Mouse (Mus musculus): ENCODE results near the gene Gstt2. TPM values are rescaled to one million over a fixed set of nuclear protein-coding genes. Genes with fewer than 3 reads are reported as not detected.

The Gstt2 gene
- polyA plus RNA-seq, 1 experiment from 2014 or later = 39.2 TPM

DNA sequence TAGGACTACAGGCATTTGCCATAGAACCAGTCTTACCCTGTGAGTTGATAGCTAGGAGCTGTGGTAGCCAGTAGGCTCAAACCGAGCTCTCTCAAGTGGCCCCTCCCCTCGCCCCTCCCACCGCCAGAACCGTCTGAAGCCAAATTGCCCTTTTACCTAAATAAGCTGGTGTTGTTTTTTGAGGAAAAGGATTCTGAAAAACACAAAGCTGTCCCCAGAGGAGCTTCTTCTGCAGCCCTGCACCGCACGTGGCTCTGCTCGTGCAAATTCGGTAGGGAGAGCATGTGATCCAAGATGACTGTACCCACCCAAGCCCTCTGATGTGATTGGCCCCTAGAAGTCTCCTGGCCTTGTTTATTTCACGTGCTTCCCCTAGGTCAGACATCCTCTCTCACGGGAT is 1.9 kb downstream of the Gstt2 start:
- H3K9ac ChIP-seq = peak overlapping the region; percentile 79
- peak overlapping the region; percentile 80 for H3K4me2 ChIP-seq
- no peaks in the 10 kb centered on the region for H3K9me3 ChIP-seq (replicated peaks)
- peaks cover 21% of the 10 kb centered on the region for H3K27me3 ChIP-seq
- ATAC-seq (ENCODE audit: low read depth) (peak; percentile 63), DNase-seq (peak; percentile 61)
- H3K27ac ChIP-seq = peak overlapping the region; percentile 86
- peaks cover 60% of the 10 kb centered on the region for H3K4me1 ChIP-seq (replicated peaks)
- peak overlapping the region; percentile 67 for H3K4me3 ChIP-seq (replicated peaks)
- no peaks in the 10 kb centered on the region for H3K36me3 ChIP-seq
- WGBS (ENCODE audit: insufficient replicate concordance) = 1% methylated on average over 10 of the region's 10 CpGs

GRCm38 (mm10) chr10:75834721-75835120 is 2.5 kb downstream of the Gstt2 start:
- H3K27ac ChIP-seq = peak overlapping the region; percentile 86
- no peaks in the 10 kb centered on the region for H3K36me3 ChIP-seq
- H3K9ac ChIP-seq = peak overlapping the region; percentile 79
- DNase-seq (no peak), ATAC-seq (ENCODE audit: low read depth) (no peak)
- H3K27me3 ChIP-seq = peaks cover 21% of the 10 kb centered on the region
- H3K4me2 ChIP-seq = peak overlapping the region; percentile 80
- peak overlapping the region; percentile 67 for H3K4me3 ChIP-seq (replicated peaks)
- peaks cover 60% of the 10 kb centered on the region for H3K4me1 ChIP-seq (replicated peaks)
- 4% methylated on average over 9 of the region's 9 CpGs for WGBS (ENCODE audit: insufficient replicate concordance)
- H3K9me3 ChIP-seq (replicated peaks) = no peaks in the 10 kb centered on the region

DNA sequence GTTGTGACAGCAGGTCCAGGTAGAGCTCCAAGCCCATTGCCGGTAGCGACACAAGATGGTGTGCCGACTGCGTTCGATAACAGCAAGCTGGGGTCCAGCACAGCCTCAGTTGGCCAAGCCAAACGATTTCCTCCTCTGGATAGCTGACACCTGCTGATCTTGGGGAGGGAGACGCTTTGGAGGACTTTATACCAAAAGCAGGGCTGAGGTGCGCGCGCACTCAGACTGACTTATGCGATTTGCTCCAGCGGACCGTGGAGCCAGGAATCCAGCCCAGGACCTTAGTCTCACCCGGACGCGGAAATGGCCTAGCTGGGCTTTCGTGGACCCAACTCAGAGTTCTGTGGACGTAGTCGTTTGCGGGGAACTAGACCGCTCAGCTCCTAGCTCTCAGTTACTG is 3.0 kb downstream of the Gstt2 start:
- peak; percentile 11; the same call in 1 of the 2 replicates for ATAC-seq (ENCODE audit: low read depth)
- H3K4me1 ChIP-seq (replicated peaks) = peaks cover 60% of the 10 kb centered on the region
- peak overlapping the region; percentile 67 for H3K4me3 ChIP-seq (replicated peaks)
- H3K4me2 ChIP-seq = peak overlapping the region; percentile 80
- peak overlapping the region; percentile 86 for H3K27ac ChIP-seq
- WGBS (ENCODE audit: insufficient replicate concordance) = 1% methylated on average over 21 of the region's 21 CpGs
- H3K9ac ChIP-seq = peak overlapping the region; percentile 79
- peak; percentile 63 for DNase-seq
- no peaks in the 10 kb centered on the region for H3K9me3 ChIP-seq (replicated peaks)
- peaks cover 21% of the 10 kb centered on the region for H3K27me3 ChIP-seq
- no peaks in the 10 kb centered on the region for H3K36me3 ChIP-seq

DNA sequence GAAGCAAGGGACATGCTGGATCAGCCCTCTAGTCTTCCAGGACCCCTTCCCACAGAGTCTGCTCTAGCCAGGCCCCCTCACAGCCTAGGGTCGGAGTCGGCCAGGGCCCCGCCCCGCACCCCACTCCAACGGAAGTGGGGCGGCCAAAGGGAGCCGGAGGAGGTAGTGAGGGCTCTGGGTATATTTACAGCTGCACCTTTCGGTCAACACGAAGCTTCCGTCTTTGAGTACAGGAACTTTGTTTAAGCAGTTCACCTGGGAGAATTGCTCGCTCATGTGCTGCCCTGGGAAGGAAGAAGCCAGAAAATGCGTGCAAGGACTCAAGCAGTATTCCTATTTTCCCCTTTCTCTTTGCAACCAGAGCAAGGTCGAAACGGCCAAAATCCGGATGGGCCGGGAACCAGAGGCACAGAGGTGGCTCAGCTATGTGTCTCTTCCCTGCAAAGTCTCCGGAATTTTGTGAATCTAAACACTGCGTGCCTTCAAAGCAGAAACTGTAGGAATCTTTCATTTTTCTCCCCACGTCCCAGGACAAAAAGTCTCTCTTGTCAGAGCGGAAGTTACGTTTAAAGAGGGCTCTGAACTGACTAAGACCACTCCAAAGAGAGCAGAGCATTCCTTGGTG is 3.7 kb downstream of the Gstt2 start:
- WGBS (ENCODE audit: insufficient replicate concordance) = 12% methylated on average over 21 of the region's 21 CpGs
- ATAC-seq (ENCODE audit: low read depth) (no peak), DNase-seq (no peak)
- peaks cover 58% of the 10 kb centered on the region for H3K4me1 ChIP-seq (replicated peaks)
- peaks cover 21% of the 10 kb centered on the region for H3K27me3 ChIP-seq
- H3K9ac ChIP-seq = peak overlapping the region; percentile 79
- peak overlapping the region; percentile 86 for H3K27ac ChIP-seq
- peak overlapping the region; percentile 80 for H3K4me2 ChIP-seq
- no peaks in the 10 kb centered on the region for H3K36me3 ChIP-seq
- H3K9me3 ChIP-seq (replicated peaks) = no peaks in the 10 kb centered on the region
- peak overlapping the region; percentile 67 for H3K4me3 ChIP-seq (replicated peaks)

DNA sequence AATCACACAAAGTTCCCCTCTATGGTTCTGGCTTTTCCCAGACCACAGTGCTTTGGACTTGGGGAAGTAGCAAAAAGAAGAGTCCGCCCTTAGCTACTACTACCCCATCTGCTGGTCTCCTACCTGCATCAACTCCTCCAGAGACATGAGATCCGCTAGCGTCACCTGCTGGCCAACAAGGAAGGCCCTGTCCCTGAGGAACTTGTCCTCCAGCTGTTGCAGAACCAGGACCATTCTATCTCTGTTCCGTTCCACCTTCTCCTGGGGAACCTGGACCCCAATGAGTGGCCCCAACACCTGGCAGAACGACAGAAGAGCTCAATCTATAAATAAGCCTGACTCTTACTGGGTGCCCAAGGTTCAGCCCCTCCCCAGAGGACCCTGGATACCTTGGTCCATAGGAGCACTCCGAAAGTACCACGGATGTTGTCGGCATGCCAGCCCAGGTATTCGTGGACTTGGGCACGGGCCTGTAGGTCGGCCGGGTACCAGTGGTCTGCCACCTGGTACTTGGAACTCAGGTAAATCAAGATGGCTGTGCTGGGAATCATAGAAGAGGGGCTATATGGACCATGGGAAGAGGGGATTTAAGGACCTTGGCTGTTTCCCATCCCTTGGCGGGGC is 4.8 kb downstream of the Gstt2 start:
- Histone ChIP-seq H3K4me3 (replicated peaks) (no peak overlapping the region), H3K27me3 (peaks cover 21% of the 10 kb centered on the region), H3K4me1 (replicated peaks) (peaks cover 46% of the 10 kb centered on the region), H3K4me2 (peak overlapping the region; percentile 80; the same call in 1 of the 2 replicates), H3K9ac (no peak overlapping the region), H3K9me3 (replicated peaks) (no peaks in the 10 kb centered on the region), H3K36me3 (no peaks in the 10 kb centered on the region), H3K27ac (no peak overlapping the region)
- 49% methylated on average over 13 of the region's 13 CpGs for WGBS (ENCODE audit: insufficient replicate concordance)
- ATAC-seq (ENCODE audit: low read depth) (no peak), DNase-seq (peak; percentile 46)

GRCm38 (mm10) chr10:75830275-75830670 is 7.0 kb downstream of the Gstt2 start:
- peaks cover 21% of the 10 kb centered on the region for H3K27me3 ChIP-seq
- peaks cover 28% of the 10 kb centered on the region for H3K4me1 ChIP-seq (replicated peaks)
- WGBS (ENCODE audit: insufficient replicate concordance) = 73% methylated on average over 2 of the region's 2 CpGs
- ATAC-seq (ENCODE audit: low read depth) (no peak), DNase-seq (no peak)
- no peaks in the 10 kb centered on the region for H3K9me3 ChIP-seq (replicated peaks)
- no peak overlapping the region for H3K27ac ChIP-seq
- no peaks in the 10 kb centered on the region for H3K36me3 ChIP-seq
- H3K9ac ChIP-seq = no peak overlapping the region
- H3K4me3 ChIP-seq (replicated peaks) = no peak overlapping the region
- no peak overlapping the region for H3K4me2 ChIP-seq

GRCm38 (mm10) chr10:75829529-75830274 is 7.5 kb downstream of the Gstt2 start:
- peaks cover 21% of the 10 kb centered on the region for H3K27me3 ChIP-seq
- ATAC-seq (ENCODE audit: low read depth) (no peak), DNase-seq (no peak)
- peaks cover 22% of the 10 kb centered on the region for H3K4me1 ChIP-seq (replicated peaks)
- no peaks in the 10 kb centered on the region for H3K9me3 ChIP-seq (replicated peaks)
- no peak overlapping the region for H3K9ac ChIP-seq
- no peak overlapping the region for H3K4me3 ChIP-seq (replicated peaks)
- WGBS (ENCODE audit: insufficient replicate concordance) = 42% methylated on average over 2 of the region's 2 CpGs
- H3K27ac ChIP-seq = no peak overlapping the region
- H3K36me3 ChIP-seq = no peaks in the 10 kb centered on the region
- no peak overlapping the region for H3K4me2 ChIP-seq

DNA sequence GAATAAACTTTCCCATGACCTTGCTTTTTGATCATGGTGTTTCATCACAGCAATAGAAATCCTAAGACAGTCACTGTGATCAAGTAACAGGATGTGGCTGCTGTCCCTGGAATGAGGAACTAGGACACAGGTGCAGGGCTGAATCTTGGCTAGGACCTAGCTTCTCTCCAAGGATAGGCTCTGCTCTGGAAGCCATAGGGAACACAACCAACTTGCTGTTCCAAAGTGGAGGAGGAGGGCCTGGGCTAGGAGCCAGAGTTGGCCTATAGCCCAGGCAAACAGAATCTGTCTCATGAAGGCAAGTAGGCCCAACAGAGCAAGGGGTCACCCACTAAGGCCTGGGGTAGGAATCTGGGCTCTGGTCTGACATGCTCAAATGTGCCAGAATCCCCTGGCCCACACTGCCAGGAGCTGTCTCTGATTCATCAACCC is 8.7 kb downstream of the Gstt2 start:
- Histone ChIP-seq H3K9me3 (replicated peaks) (no peaks in the 10 kb centered on the region), H3K27ac (no peak overlapping the region), H3K4me1 (replicated peaks) (peaks cover 10% of the 10 kb centered on the region), H3K4me3 (replicated peaks) (no peak overlapping the region), H3K36me3 (no peaks in the 10 kb centered on the region), H3K9ac (no peak overlapping the region), H3K4me2 (no peak overlapping the region), H3K27me3 (peaks cover 10% of the 10 kb centered on the region; the same call in 1 of the 2 replicates)
- DNase-seq (no peak), ATAC-seq (ENCODE audit: low read depth) (no peak)

DNA sequence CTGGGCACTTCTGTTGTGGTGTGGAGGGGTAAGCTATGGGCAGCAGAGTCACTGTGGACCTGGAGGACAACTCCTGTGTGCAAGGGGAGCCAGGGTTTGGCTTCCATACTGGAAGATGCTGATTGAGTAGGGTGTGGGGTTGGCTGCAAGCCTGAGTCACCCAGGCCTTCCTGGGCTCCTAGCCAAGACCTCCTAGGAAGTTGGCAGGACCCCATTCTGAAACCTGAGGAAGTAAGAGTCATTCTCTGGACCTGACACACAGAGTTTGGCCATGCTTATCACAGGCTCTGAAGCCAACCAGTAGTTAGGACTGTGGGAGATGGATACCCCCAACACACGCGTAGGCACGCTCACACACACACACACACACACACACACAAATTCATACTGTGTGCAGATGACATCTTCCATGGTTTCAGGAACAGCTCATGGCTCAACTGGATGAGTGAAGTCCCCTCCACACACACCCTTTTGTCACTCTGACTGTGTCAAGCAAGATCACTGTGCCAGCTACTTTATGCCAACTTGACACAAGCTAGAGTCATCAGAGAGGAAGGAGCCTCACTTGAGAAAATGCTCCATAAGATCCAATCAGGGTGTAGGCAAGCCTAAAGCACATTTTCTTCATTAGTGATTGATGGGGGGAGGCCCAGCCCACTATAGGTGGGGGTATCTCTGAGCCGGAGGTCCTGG is 9.4 kb downstream of the Gstt2 start:
- Histone ChIP-seq H3K4me3 (replicated peaks) (no peak overlapping the region), H3K36me3 (no peaks in the 10 kb centered on the region), H3K27ac (no peak overlapping the region), H3K27me3 (0 out of 2 replicates have a peak, but pooled peaks cover 6% of the 10 kb centered on the region), H3K9ac (no peak overlapping the region), H3K9me3 (replicated peaks) (no peaks in the 10 kb centered on the region), H3K4me2 (no peak overlapping the region), H3K4me1 (replicated peaks) (peaks cover 5% of the 10 kb centered on the region; the same call in 1 of the 2 replicates)
- WGBS (ENCODE audit: insufficient replicate concordance) = 85% methylated on average over 4 of the region's 4 CpGs
- ATAC-seq (ENCODE audit: low read depth) (no peak), DNase-seq (no peak)

GRCm38 (mm10) chr10:75824530-75824929 is 12.7 kb downstream of the Gstt2 start:
- ATAC-seq (ENCODE audit: low read depth) (no peak), DNase-seq (no peak)
- H3K27me3 ChIP-seq = no peaks in the 10 kb centered on the region
- no peak overlapping the region for H3K4me2 ChIP-seq
- H3K4me3 ChIP-seq (replicated peaks) = no peak overlapping the region
- H3K36me3 ChIP-seq = no peaks in the 10 kb centered on the region
- 49% methylated on average over 4 of the region's 4 CpGs for WGBS (ENCODE audit: insufficient replicate concordance)
- H3K9ac ChIP-seq = no peak overlapping the region
- no peak overlapping the region for H3K27ac ChIP-seq
- no peaks in the 10 kb centered on the region for H3K4me1 ChIP-seq (replicated peaks)
- no peaks in the 10 kb centered on the region for H3K9me3 ChIP-seq (replicated peaks)

DNA sequence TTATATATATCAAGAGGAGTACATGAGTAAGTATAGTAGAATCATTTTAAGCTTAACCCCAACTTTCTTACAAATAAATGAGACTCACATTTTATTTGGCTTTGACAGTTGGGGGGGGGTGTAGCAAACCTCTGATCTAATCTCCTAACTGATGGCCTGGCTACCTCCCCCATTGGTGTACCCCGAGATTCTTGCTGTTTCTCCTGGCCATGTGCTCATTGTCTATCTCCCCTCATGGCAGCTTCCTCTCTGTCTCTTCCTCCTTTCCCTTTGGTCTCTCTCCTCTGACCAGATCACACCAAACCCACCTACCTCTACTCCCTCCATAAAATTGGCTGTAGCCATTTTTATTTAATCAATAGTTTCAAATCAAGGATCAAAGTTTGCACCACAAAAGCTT is 13.4 kb downstream of the Gstt2 start:
- no peak overlapping the region for H3K27ac ChIP-seq
- H3K27me3 ChIP-seq = no peaks in the 10 kb centered on the region
- no peak overlapping the region for H3K4me2 ChIP-seq
- no peaks in the 10 kb centered on the region for H3K4me1 ChIP-seq (replicated peaks)
- H3K9ac ChIP-seq = no peak overlapping the region
- no peaks in the 10 kb centered on the region for H3K36me3 ChIP-seq
- no peaks in the 10 kb centered on the region for H3K9me3 ChIP-seq (replicated peaks)
- 44% methylated on average over 1 of the region's 1 CpGs for WGBS (ENCODE audit: insufficient replicate concordance)
- DNase-seq (no peak), ATAC-seq (ENCODE audit: low read depth) (no peak)
- no peak overlapping the region for H3K4me3 ChIP-seq (replicated peaks)

Measured in liver, embryonic 13.5 days (tissue).